Mouse (Mus musculus) testis, adult 2 months (tissue): ENCODE data around the gene Swsap1.

Experiments
- CTCF ChIP-seq: fragments of 200-500 bp; IDR thresholded peaks from 2 replicates; pipeline ENCODE4 v1.5.1; 2012; ENCODE audit warnings: low read depth, mild to moderate bottlenecking, inconsistent platforms, low read length, moderate library complexity; ENCODE audit not compliant: control insufficient read depth, insufficient read depth, insufficient replicate concordance
- POLR2A ChIP-seq: fragments of 200-500 bp; IDR thresholded peaks from 2 replicates; pipeline ENCODE4 v1.6.1; 2012; ENCODE audit warnings: low read depth, mild to moderate bottlenecking, inconsistent platforms, low read length, moderate library complexity; ENCODE audit not compliant: control insufficient read depth

GRCm38 (mm10) chr9:21918692-21919384, 36.7 kb upstream of the Swsap1 start:
- TF ChIP-seq CTCF (no peak), POLR2A (no peak)
